Mouse (Mus musculus) large intestine, adult 2 months (tissue): Measurements from ENCODE around the gene Gmeb2. TPM values are rescaled to one million over a fixed set of nuclear protein-coding genes. Genes with fewer than 3 reads are reported as not detected.

ENCODE experiments used
- DNase-seq: peaks from one replicate; pipeline ENCODE4 v3.0.0-alpha.2; 2012; ENCODE audit warnings: low read depth, low spot score
- WGBS: fragments of 180-500 bp; shearing (Covaris S2); methylation state at CpG from one replicate; pipeline ENCODE4 v1.1.7; 2018; 5-methylcytosine and 5-hydroxymethylcytosine counted together
- polyA plus RNA-seq: library from polyadenylated mRNA; depleted of rRNA; stranded (reverse); fragments of >200 nt; gene quantifications from 2 replicates; pipeline ENCODE4 v1.2.3, GENCODE M21; 2012

The Gmeb2 gene
- polyA plus RNA-seq, 1 experiment, result 17.5 TPM

DNA sequence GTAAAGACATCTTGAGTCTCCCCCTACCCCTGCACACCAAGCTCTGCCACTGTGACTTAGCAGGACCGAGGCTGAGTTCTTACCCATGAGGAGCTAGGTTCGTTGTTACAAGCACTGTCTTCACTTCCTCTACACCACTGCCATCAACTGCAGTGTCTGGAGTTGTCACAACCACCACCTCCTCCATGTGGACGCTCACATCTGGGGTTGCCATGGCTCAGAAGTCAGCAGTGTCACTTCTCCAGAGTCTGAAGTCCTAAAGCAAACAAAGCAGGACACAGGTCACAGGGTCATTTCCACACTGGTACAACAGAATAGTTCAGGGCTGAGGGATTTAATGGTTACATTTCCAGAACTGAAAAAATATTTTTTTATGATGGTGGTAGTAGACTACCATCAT, 10.0 kb downstream of the Gmeb2 start:
- no peak for DNase-seq
- 76% methylated on average over 3 of the region's 3 CpGs for WGBS

DNA sequence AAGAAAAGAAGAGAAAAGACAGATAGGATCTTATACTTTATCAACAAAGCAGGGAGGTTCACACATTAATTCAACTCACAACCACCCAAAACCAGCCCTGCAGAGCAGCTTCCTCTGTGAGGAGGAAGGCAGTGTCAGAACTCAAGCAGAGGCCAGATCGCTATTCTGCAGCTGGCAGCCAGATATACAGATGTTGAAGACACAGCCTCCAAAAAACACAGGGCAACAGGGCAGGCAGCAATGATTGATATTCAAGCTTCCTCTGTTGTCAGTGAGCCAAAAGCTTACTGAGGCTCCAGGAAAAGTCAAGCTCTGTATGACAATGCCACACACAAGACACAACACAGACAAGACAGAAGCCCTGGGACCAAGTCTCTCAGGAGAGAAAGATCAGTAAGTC, 11.1 kb downstream of the Gmeb2 start:
- 71% methylated on average over 1 of the region's 1 CpGs for WGBS
- no peak for DNase-seq

DNA sequence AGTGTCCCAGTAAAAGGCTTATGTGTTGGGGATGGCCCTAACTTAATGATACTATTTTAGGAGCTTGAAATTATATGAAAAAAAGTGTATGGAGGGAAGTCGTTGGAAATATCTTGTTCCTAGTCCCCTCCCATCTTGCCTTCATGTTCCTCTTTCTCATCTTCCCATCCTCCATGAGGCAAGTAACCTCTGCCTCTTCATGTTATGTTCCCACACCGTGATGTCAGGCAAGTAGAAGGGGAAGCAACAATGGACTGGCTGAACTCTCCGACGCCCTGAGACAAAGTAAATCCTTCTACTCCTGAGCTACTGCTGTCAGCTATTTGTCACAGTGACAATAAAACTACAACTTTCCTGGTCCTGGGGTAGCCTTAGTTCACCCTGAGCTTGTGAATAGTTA, 13.2 kb downstream of the Gmeb2 start:
- DNase-seq, result no peak
- WGBS, result 75% methylated on average over 4 of the region's 4 CpGs

DNA sequence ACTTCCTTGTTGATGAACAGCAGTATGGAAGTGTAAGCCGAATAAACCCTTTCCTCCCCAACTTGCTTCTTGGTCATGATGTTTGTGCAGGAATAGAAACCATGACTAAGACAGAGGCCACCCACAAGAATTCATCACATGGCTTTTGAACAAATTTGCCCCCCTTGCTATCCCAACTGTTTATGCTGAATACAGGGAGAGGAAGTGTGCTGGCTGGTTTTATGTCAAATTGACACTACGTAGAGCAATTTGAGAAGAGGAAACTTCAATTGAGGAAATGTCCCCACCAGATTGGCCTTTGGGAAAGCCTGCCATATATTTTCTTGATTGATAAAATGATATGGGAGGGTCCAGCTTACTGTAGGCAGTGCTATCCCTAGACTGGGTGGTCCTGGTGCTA, 14.0 kb downstream of the Gmeb2 start:
- WGBS, result 79% methylated on average over 2 of the region's 2 CpGs
- no peak for DNase-seq

DNA sequence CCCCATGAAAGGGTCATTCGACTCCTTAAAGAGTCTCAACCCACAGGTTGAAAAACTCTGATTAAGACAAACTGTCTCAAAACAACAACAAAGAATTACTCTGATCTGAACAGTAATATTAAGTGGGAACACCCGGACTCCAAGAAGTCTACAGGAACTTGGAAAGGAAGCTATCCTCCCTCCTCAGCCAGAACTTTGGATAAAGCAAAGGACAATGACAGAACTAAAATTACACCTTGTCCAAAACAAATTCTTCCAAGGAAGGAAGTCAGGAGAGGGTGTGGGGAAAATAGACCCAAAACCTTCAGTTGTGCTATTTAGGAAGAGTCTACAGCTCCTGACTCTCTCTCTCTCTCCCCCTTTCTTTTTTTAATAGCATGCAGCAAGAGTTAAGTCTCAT, 15.7 kb downstream of the Gmeb2 start:
- DNase-seq, result no peak
- WGBS, result 95% methylated on average over 2 of the region's 2 CpGs

DNA sequence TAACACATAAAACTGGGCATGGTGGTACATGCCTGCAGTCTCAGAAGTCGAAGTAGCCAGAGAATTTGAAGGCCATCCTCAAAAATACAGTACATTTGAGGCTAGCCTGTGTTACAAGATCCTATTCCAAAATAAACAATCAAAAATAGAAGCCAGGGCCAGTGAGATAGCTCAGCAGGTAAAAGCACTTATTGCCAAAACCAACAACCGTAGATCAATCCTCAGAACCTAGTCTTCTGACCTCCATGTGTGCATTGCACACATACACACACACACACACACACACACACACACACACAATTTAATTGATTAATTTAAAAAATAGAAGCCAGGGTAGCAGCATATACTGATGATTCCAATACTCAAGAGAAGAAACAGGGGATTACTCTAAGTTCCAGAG, 21.0 kb downstream of the Gmeb2 start:
- 90% methylated on average over 2 of the region's 2 CpGs for WGBS
- DNase-seq, result no peak

DNA sequence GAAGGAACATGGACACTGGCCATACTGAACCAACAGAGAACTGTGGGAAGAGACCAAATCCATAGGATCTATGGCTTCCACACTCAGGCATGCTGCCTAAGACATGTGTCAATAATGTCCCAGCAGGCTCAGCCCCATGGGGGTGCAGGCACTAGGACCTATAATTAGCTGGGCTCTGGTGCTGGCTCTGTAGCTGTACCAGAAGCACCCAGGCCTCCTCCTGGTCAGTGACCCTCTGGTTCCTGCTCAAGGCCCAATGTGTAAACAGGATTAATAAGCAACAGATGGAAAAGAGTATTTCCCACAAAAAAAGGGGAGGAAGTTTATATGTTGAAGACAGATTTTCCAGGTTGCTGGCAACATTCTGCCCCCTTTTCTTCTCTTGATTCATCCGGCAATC, 34.6 kb downstream of the Gmeb2 start:
- 76% methylated on average over 1 of the region's 1 CpGs for whole genome bisulfite sequencing
- no peak for DNase-seq

DNA sequence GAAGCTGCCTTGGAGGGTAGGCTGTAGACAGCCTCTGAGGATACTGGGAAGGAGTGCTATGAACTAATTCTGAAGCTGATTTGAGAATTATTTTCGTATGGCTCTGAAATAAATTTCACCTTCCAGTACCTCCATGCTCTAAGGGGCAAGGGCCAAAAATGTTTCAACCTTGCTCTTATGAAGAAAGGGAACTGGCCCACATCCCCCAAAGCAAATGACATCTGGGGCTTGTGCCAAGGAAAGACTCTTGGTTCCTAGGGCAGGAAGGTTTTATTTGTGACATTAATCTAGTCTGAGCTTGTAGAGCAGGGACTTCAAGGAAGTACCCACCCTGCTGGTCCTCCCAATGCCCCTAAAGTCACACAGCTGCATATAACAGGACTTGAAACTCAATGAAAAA, 36.0 kb downstream of the Gmeb2 start:
- WGBS, result 66% methylated on average over 1 of the region's 1 CpGs
- no peak for DNase-seq

DNA sequence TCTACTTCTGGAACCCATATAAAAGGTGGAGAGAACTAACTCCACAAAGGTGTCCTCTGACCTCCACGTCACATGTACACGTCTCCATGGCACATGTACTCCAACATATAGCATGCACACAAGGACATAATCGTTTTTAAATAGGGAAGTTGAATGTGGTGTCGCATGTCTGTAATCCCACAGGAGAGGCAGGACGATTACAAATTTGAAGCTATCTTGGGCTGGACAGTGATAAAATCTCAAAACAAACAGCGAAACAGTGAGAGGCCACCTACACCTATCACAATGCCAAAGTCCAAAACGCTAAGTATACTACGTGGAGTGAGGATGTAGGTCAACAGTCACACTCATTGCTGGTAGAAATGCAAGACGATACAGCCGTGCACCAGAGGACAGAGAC, 38.6 kb downstream of the Gmeb2 start:
- WGBS, result 34% methylated on average over 10 of the region's 10 CpGs

DNA sequence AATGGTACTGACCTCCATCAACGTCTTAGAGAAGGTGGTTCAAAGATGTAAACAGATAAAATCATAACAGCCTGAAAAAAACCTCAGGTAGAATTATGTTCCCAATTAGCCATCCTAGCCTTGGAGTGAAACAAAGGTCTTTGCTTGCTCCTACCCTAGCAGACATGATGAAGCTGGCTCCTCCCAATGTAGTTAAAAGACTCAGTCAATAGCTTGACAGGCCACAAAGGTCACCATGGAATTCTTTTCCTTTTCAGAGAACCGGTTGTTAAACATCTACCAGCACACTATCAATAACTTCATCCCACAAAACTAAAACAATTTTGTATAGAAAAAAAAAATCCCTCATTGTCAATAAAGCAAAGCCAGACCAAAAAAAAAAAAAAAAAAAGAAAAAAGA, 42.8 kb downstream of the Gmeb2 start:
- DNase-seq, result peak; percentile 69
- 11% methylated on average over 2 of the region's 2 CpGs for WGBS

More for the DNA sequence above, 38.6 kb downstream of the Gmeb2 start:
- DNase-seq, result peak; percentile 66

DNA sequence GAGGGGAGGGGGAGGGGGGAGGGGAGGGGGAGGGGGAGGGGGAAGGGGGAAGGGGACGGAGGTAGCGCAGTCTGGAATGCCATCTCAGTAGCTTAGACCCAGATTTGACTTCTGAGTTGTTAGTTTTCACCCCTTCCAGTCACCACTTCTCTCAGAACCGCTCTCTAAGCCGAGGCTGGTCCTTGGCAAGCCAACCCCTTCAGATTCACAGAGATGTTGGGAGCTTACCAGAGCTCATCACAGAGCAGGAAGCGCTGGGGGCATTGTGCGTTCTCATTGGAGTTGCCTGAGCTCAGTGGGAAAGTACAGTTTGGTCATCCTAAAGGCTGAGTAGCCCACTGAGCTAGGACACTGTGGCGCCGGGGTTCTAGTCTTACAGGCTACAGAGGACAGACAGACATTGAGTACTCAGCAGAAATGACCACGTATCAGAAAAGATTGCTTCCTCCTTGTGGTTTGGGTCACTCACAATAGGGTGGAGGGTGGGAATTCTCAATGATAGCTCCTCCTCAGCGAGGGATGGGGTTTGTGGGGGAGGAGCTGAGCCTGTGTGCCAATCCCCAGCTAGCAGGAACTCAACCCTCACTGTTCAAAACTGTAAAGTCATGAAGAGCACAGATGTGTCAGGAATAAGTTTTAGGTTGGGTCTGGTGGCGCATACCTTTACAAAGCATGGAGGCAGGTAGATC, 44.0 kb downstream of the Gmeb2 start:
- WGBS, result 55% methylated on average over 10 of the region's 11 CpGs
- DNase-seq, result no peak

DNA sequence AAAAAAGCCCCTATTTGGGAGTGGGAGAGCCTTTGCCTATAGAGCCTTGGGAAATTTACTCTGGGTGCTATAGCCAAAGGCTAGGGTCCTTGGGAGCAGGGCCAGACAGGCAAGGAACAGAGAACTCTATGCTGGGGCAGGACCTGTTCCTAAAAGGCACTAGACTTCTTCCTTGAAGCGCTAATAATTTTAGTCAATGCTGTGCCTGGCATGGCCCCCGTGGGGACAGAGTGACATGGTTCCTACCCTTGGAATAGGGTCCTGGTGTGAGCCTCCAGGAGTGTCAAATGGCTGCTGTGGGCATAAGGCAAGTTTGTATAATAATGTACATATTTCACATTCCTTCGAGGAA, 45.5 kb downstream of the Gmeb2 start:
- 48% methylated on average over 3 of the region's 3 CpGs for WGBS
- DNase-seq, result no peak

DNA sequence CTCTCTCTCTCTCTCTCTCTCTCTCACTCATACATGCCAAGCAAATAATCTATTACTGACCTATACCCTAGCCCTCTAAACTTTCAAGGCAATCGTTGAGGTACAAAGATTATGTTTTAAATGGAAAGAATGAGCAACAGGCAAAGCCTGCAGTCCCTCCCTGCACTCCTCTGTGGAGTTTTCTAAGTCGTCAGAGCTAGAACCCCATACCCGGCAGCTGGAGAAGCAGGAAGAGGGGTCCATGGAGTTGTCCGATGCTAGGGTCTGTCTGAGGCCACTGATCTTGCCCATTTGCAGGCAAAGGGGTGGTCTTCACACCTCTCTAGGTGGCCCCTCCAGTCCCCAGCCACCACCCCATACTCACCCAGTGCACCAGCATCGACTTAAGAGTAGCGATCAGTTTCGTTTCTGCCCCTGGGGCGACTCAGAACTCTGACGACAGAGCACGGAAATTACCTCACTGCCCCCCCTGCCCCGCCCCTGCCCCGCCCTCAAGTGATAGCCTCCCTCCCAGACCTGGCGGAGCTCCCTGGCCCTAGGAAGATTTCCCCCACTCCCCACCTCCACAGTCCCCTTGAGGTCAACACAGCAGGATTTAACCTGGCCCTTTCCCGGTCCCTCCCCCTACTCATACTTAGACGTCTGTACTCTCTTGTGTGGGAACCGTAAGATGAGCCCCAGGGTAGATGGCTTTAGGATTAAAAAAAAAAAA, 46.1 kb downstream of the Gmeb2 start, which contains the start of gene Helz2:
Gene Helz2, minus strand, starts transcription at position 426 of the 712 bp plus-strand sequence.
- 3% methylated on average over 16 of the region's 16 CpGs for WGBS

DNA sequence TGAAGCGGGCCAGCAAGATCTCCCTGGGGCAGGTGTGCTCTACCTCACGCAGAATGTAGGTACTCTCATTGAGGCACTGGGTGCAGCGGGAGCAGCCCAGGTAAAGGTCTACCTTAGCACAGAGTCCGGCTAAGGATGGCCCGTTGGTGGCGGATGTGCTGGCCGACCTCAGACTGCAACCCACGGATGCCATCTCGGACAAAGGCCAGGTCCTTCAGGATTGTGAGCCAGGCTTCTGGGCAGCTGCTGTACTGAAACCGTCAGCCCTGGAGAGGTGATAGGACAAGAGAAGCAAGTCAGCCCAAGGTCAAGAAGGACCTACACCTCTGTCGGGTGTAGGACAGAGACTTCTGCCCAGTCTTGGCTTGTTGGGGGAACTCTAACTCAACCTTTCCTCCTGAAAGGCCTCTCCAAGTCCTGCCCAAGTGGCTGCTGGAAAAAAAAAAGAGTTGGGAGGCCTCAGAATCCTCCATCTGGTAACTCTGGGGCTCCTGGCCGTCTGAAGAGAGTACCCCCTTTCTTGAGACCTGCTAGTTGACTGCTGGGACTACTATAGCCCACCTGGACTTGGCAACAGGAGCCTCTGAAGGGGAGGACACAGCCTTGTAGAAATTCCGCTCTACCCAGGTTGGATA, 46.9 kb downstream of the Gmeb2 start:
- DNase-seq, result no peak
- WGBS, result 87% methylated on average over 13 of the region's 13 CpGs

More for the DNA sequence above, 46.1 kb downstream of the Gmeb2 start, which contains the start of gene Helz2:
- no peak for DNase-seq

DNA sequence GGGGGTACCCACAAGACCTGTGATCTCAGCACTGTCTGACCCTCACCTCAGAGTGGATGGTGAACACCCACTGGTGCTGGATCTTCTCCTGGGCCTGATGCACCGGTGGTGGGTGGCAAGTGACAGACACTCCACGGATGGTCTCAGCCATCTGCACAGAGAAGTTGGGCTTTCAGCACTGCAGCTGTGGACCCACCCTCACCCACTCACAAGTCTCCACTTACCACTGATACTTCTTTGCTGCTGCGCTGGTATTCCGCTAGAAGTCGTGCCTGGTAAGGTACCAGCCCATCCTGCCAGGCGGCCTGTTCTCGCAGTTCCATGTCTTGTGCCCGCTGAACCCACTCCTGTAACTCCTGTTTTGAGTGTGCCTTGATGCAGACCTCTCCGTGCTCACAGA, 48.6 kb downstream of the Gmeb2 start:
- WGBS, result 89% methylated on average over 9 of the region's 9 CpGs
- no peak for DNase-seq

DNA sequence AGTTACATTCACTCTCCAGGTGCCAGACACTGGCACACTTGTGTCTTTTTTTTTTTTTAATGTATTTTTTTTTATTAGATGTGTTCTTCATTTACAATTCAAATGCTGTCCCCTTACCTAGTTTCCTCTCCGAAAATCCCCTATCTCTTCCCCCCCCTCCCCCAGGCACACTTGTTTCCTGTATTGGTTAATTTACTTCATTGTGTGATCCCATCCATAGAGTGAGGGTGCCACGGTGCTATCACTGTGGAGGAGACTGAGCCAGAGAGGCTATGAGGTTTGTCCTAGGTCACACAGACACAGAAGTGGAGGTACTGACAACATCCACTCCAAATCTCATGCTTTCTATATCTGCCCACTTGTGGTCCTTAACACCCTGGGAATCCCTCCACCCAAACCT, 49.0 kb downstream of the Gmeb2 start:
- no peak for DNase-seq
- WGBS, result 56% methylated on average over 2 of the region's 2 CpGs

DNA sequence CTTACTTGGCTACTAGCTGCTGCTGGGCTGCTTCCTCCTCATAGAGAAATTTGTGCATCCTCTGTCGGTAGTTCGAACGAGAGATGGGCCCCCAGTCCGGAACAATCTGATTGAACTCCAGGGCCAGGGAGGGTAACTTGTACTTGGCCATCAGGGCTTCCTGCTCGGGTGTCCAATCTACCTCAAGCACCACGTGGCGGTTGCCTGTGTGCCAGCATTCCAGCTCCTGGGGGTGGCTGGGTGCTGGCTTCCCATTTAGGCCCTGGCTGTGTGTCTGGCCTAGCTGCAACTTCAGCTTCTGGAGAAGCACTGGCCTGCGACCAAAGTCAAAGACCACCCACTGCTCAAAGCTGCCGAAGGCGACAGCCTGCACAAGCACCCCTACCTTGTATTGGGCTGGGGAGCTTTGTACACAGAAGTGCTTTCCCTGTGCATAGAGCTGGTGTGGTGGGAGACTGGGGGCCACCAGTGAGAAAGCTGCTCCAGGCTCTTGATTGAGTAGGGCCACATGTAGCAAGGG, 49.7 kb downstream of the Gmeb2 start:
- 82% methylated on average over 10 of the region's 10 CpGs for WGBS
- no peak for DNase-seq

DNA sequence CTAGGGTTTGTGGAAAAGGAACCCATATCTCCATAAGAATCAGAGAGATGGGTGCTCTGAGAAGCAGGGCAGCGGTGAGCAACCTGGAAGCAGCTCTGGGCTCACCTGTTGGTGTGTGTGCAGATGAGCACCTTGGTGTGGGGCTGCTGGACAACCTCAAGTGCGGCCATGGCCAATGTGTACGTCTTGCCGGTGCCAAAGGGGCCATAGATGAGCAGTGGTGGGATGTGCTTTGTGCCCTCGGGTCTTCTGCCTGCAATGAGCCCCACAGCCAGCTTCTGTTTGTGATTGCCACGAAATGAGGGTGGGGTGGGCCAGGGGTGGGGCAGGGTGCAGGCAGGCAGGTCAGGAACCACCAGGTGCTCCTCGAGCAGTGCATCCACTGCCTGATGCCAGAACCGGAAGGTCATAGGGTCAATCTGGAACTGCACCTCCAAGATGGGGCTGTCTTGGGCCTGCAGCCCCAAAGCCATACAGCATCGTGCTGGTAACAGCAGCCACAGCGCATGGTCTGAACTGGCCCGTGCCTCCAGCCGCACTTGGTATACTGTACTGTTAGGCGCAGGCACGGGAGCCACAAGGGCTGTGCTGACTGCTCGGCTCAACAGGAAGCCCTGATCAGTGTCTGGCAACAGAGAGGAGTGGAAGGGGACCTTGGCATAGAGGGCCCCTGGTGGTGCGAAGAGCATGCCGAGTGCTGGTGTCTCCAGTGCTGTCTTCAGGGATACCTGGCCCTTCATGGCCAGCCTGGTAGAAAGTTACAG, 50.4 kb downstream of the Gmeb2 start:
- DNase-seq, result no peak
- WGBS, result 88% methylated on average over 17 of the region's 17 CpGs

DNA sequence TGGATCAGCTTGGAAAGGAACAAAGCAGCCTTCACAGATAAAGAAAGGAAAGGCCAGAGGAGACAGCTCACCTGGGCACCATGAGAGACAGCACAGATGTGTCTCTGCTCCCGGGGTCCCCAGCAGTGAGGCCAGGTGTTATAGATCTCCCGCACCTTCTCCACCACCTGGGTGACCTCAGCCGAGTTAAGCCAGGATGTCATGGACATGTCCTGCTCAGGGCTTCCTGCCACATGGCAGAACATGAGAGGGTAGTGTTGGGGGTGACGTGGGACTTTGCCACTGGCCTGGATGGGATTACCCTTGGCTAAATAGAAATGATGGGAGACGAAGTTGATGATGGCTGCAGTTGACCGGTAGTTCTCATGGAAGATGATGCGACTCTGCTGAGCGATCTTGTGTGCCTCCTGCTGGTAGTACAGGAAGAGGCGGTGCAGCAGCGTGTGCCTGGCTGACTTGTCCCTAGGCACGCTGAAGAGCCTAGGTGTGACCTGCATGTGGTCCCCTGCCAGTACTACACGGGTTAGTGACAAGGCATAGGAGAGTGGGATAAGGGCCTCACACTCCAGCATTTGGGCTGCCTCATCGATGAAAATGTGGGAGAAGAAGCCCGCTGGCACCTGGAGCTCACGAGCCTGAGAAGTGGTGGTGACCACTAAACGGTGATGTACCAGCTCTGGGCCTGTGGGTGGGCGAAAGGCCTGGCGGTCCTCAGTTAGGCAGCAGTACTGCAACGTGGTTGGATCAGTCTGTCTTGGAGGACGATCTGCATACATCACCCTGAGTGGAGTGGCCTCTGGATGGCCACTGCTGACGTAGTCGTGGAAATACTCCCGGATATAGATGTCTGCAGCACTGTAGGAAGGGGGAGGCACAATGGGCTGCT, 51.9 kb downstream of the Gmeb2 start:
- DNase-seq, result no peak
- WGBS, result 84% methylated on average over 23 of the region's 23 CpGs
